Mouse (Mus musculus) liver, embryonic 14.5 days (tissue): ENCODE measurements at regions not wholly inside any gene's neighbourhood (a gene's known extent, or its start where the extent isn't known, plus 50 kb on each side); places are given as distances from the start of the nearest gene placed in this dataset.

Experiments used
- ATAC-seq: fragments of 200-750 bp; cut with Nextera tagmentation; 2 replicates; pipeline ENCODE4 v1.8.0; 2017; ENCODE audit warnings: moderate number of reproducible peaks, mild to moderate bottlenecking, moderate library complexity; ENCODE audit not compliant: insufficient read depth
- DNase-seq, 3 experiments: peaks; one replicate each; pipeline ENCODE4 v3.0.0-alpha.2; 2012 to 2013; ENCODE audit warnings: low read depth in 3 of 3, low spot score in 3 of 3
- H3K27ac ChIP-seq: fragments of 300-500 bp; sonication (generic); 2 replicates; pipeline ENCODE4 v1.5.1; 2014; ENCODE audit warnings: moderate library complexity, mild to moderate bottlenecking, control low read depth, inconsistent platforms
- H3K27me3 ChIP-seq: fragments of 300-500 bp; sonication (generic); 2 replicates; pipeline ENCODE4 v1.6.1; 2014; ENCODE audit warnings: mild to moderate bottlenecking, low read length, moderate library complexity; ENCODE audit not compliant: control insufficient read depth, insufficient read depth
- H3K36me3 ChIP-seq: fragments of 300-500 bp; sonication (generic); replicated peaks from 2 replicates; pipeline ENCODE4 v1.6.1; 2014; ENCODE audit warnings: low read depth; ENCODE audit not compliant: control insufficient read depth, insufficient read depth
- H3K4me1 ChIP-seq, 2 experiments: fragments of 200-500 bp in 1 of 2; fragments of 300-500 bp in 1 of 2; sonication (generic) in 1 of 2; replicated peaks; 2 replicates each; pipeline ENCODE4 v1.6.1; 2012 to 2014; ENCODE audit warnings: antibody characterized with exemption in 1 of 2, inconsistent platforms in 1 of 2, low read length in 1 of 2; ENCODE audit not compliant: control insufficient read depth in 2 of 2, insufficient read depth in 2 of 2
- H3K4me2 ChIP-seq: fragments of 300-500 bp; sonication (generic); 2 replicates; pipeline ENCODE4 v1.6.1; 2014; ENCODE audit warnings: low read depth, mild to moderate bottlenecking, control low read depth, moderate library complexity
- H3K4me3 ChIP-seq, 2 experiments: fragments of 200-500 bp in 1 of 2; fragments of 300-500 bp in 1 of 2; sonication (generic) in 1 of 2; 2 replicates each; pipeline ENCODE4 v1.5.1; 2012 to 2014; ENCODE audit warnings: low read depth in 2 of 2, low read length in 2 of 2, mild to moderate bottlenecking in 2 of 2, control low read depth in 1 of 2, inconsistent platforms in 1 of 2, moderate library complexity in 1 of 2; ENCODE audit not compliant: insufficient read depth in 1 of 2
- H3K9ac ChIP-seq: fragments of 300-500 bp; sonication (generic); replicated peaks from 2 replicates; pipeline ENCODE4 v1.6.1; 2014; ENCODE audit warnings: mild to moderate bottlenecking, control low read depth, moderate library complexity
- H3K9me3 ChIP-seq: fragments of 300-500 bp; sonication (generic); 2 replicates; pipeline ENCODE4 v1.6.1; 2016; ENCODE audit warnings: low read length, mixed read lengths; ENCODE audit not compliant: control insufficient read depth
- CTCF ChIP-seq: IDR thresholded peaks from 2 replicates; pipeline ENCODE4 v1.5.1; 2016; ENCODE audit warnings: antibody characterized with exemption, low read depth, control low read depth
- EP300 ChIP-seq: IDR thresholded peaks from 2 replicates; pipeline ENCODE4 v1.6.1; 2016; ENCODE audit warnings: antibody characterized with exemption, low read depth
- WGBS: fragments of 180-500 bp; shearing (Covaris S2); extraction: QIAGEN DNeasy Blood & Tissue Kit; methylation state at CpG from one replicate; pipeline ENCODE4 v1.1.7; 2014; ENCODE audit not compliant: insufficient replicate concordance; 5-methylcytosine and 5-hydroxymethylcytosine counted together

GRCm38 (mm10) chr13:115421483-115421882 is 319.7 kb upstream of the Itga1 start:
- Histone ChIP-seq H3K27ac (no peak overlapping the region), H3K9ac (no peak overlapping the region), H3K4me3 (no peak overlapping the region), H3K4me1 (no peaks in the 10 kb centered on the region), H3K27me3 (no peaks in the 10 kb centered on the region), H3K9me3 (no peaks in the 10 kb centered on the region), H3K4me2 (no peak overlapping the region), H3K36me3 (no peaks in the 10 kb centered on the region)
- TF ChIP-seq CTCF: no peak
- no peak for TF ChIP-seq EP300
- 42% methylated on average over 1 of the region's 1 CpGs for WGBS
- DNase-seq (no peak), ATAC-seq (no peak)

GRCm38 (mm10) chr13:115417829-115418228 is 316.1 kb upstream of the Itga1 start:
- TF ChIP-seq CTCF (no peak), EP300 (no peak)
- no peak overlapping the region for H3K4me2 ChIP-seq
- ATAC-seq (no peak), DNase-seq (no peak)
- WGBS: 59% methylated on average over 4 of the region's 4 CpGs
- H3K9ac ChIP-seq: no peak overlapping the region
- no peak overlapping the region for H3K27ac ChIP-seq
- H3K4me1 ChIP-seq: no peaks in the 10 kb centered on the region
- H3K36me3 ChIP-seq: no peaks in the 10 kb centered on the region
- no peak overlapping the region for H3K4me3 ChIP-seq
- no peaks in the 10 kb centered on the region for H3K27me3 ChIP-seq
- no peaks in the 10 kb centered on the region for H3K9me3 ChIP-seq

- Histone ChIP-seq H3K4me2 (no peak overlapping the region), H3K4me3 (no peak overlapping the region), H3K9me3 (no peaks in the 10 kb centered on the region), H3K27me3 (no peaks in the 10 kb centered on the region), H3K27ac (no peak overlapping the region), H3K36me3 (no peaks in the 10 kb centered on the region), H3K4me1 (no peaks in the 10 kb centered on the region), H3K9ac (no peak overlapping the region)
- ATAC-seq (no peak), DNase-seq (no peak)
- no peak for TF ChIP-seq CTCF
- TF ChIP-seq EP300: no peak
- 54% methylated on average over 9 of the region's 9 CpGs for WGBS
Measured at GRCm38 (mm10) chr13:115413721-115414531, 312.2 kb upstream of the Itga1 start.

GRCm38 (mm10) chr13:115405916-115406315 is 304.2 kb upstream of the Itga1 start:
- 50% methylated on average over 1 of the region's 1 CpGs for WGBS
- Histone ChIP-seq H3K4me3 (no peak overlapping the region), H3K4me1 (no peaks in the 10 kb centered on the region), H3K9me3 (no peaks in the 10 kb centered on the region), H3K27ac (no peak overlapping the region), H3K27me3 (no peaks in the 10 kb centered on the region), H3K9ac (no peak overlapping the region), H3K36me3 (no peaks in the 10 kb centered on the region), H3K4me2 (no peak overlapping the region)
- no peak for DNase-seq
- TF ChIP-seq CTCF (no peak), EP300 (no peak)
- no peak for ATAC-seq

- 54% methylated on average over 4 of the region's 4 CpGs for WGBS
- no peaks in the 10 kb centered on the region for H3K27me3 ChIP-seq
- no peaks in the 10 kb centered on the region for H3K36me3 ChIP-seq
- TF ChIP-seq CTCF (no peak), EP300 (no peak)
- H3K27ac ChIP-seq: no peak overlapping the region
- no peak overlapping the region for H3K9ac ChIP-seq
- no peak overlapping the region for H3K4me2 ChIP-seq
- H3K4me3 ChIP-seq: no peak overlapping the region
- no peak for DNase-seq
- H3K4me1 ChIP-seq: no peaks in the 10 kb centered on the region
- ATAC-seq: no peak
- H3K9me3 ChIP-seq: no peaks in the 10 kb centered on the region
Measured at GRCm38 (mm10) chr13:115400706-115401215, 299.0 kb upstream of the Itga1 start.
